Mouse (Mus musculus) adrenal gland, postnatal 36 days (tissue): ENCODE results near the gene Mansc1. TPM values are rescaled to one million over a fixed set of nuclear protein-coding genes. Genes with fewer than 3 reads are reported as not detected.
"Not testable (repeated sequence)": the region's sequence is repeated elsewhere in the genome, so short reads cannot be mapped to it uniquely, and the experiment has no call there.

Experiments used
- DNase-seq, 2 experiments: peaks; one replicate each; pipeline ENCODE4 v3.0.0; 2021; ENCODE audit warnings: mixed read lengths in 1 of 2
- long read RNA-seq, 2 experiments: library from polyadenylated mRNA; stranded (forward); transcript quantifications; one replicate each; pipeline ENCODE4 v2.0.0; 2021; ENCODE audit warnings: borderline sequencing depth in 2 of 2
- total RNA-seq, 2 experiments: library from RNA; stranded (reverse); gene quantifications; 2 replicates each; pipeline ENCODE4 v1.2.3; 2021

Gene Mansc1
- total RNA-seq = 1 to 10 TPM; 4.4 to 4.9 TPM
- long read RNA-seq, experiment 1, partial matches to known transcripts = 0 of 2 reads
- long read RNA-seq, experiment 1, other reads (novel, unspliced or antisense) = 0 of 2 reads
- long read RNA-seq, experiment 2, partial matches to known transcripts = 0 of 1 reads
- long read RNA-seq, experiment 2, other reads (novel, unspliced or antisense) = 0 of 1 reads

- peak; percentile 62 to 79 for DNase-seq
These were observed at the start of gene Mansc1 for GRCm38 (mm10) chr6:134631947-134632687. Mansc1 (minus strand) TSS chr6:134632488.

GRCm38 (mm10) chr6:134679330-134679729 is 47.0 kb upstream of the Mansc1 start:
- not testable (repeated sequence) for DNase-seq

GRCm38 (mm10) chr6:134678037-134678436 is 45.7 kb upstream of the Mansc1 start:
- no peak for DNase-seq

GRCm38 (mm10) chr6:134677504-134677903 is 45.2 kb upstream of the Mansc1 start:
- no peak for DNase-seq

GRCm38 (mm10) chr6:134673712-134674111 is 41.4 kb upstream of the Mansc1 start:
- peak in 1 of 2 experiments; percentile 15 for DNase-seq

GRCm38 (mm10) chr6:134670881-134671411 is 38.7 kb upstream of the Mansc1 start:
- peak; percentile 22 to 78 for DNase-seq

GRCm38 (mm10) chr6:134669179-134669865 is 37.0 kb upstream of the Mansc1 start:
- no peak for DNase-seq

- DNase-seq = no peak
These were observed 36.2 kb upstream of the Mansc1 start for GRCm38 (mm10) chr6:134668519-134668918.

- no peak for DNase-seq
These were observed 33.5 kb upstream of the Mansc1 start for GRCm38 (mm10) chr6:134665817-134666216.

GRCm38 (mm10) chr6:134664573-134664972 is 32.3 kb upstream of the Mansc1 start:
- DNase-seq = no peak

GRCm38 (mm10) chr6:134660714-134661406 is 28.6 kb upstream of the Mansc1 start:
- no peak for DNase-seq

GRCm38 (mm10) chr6:134659108-134659958 is 27.0 kb upstream of the Mansc1 start:
- DNase-seq = peak; percentile 54 to 65

- DNase-seq = no peak
These were observed 24.2 kb upstream of the Mansc1 start for GRCm38 (mm10) chr6:134656527-134656926.

- DNase-seq = no peak
These were observed 16.1 kb upstream of the Mansc1 start for GRCm38 (mm10) chr6:134648356-134648755.

GRCm38 (mm10) chr6:134647621-134648020 is 15.3 kb upstream of the Mansc1 start:
- no peak for DNase-seq

GRCm38 (mm10) chr6:134646835-134647234 is 14.5 kb upstream of the Mansc1 start:
- no peak for DNase-seq

- no peak for DNase-seq
These were observed 11.0 kb upstream of the Mansc1 start for GRCm38 (mm10) chr6:134643296-134643695.

GRCm38 (mm10) chr6:134641738-134642446 is 9.6 kb upstream of the Mansc1 start:
- DNase-seq = no peak

GRCm38 (mm10) chr6:134640485-134641475 is 8.5 kb upstream of the Mansc1 start:
- peak; percentile 95 to 97 for DNase-seq
